Mouse (Mus musculus): Measurements from ENCODE around the gene Fip1l1. TPM values are rescaled to one million over a fixed set of nuclear protein-coding genes. Genes with fewer than 3 reads are reported as not detected.
A peak's percentile ranks its signal among the peaks of the same experiment; 100 is the strongest.

Fip1l1 gene
- polyA plus RNA-seq, 1 experiment from 2014 or later = 85.2 TPM

- Histone ChIP-seq H3K9ac (no peak overlapping the region), H3K27ac (no peak overlapping the region), H3K4me3 (no peak overlapping the region), H3K4me2 (no peak overlapping the region), H3K4me1 (no peaks in the 10 kb centered on the region), H3K36me3 (peaks cover 65% of the 10 kb centered on the region), H3K9me3 (no peaks in the 10 kb centered on the region), H3K27me3 (no peaks in the 10 kb centered on the region)
- 66% methylated on average over 7 of the region's 7 CpGs for whole genome bisulfite sequencing
- ATAC-seq (ENCODE audit: insufficient number of reproducible peaks, low FRiP score, low TSS enrichment, low read depth) = 0 out of 2 replicates have a peak, but pooled peaks have one; percentile 10
Observed at GRCm38 (mm10) chr5:74589133-74589532, 53.9 kb downstream of the Fip1l1 start.

- H3K36me3 ChIP-seq = peaks cover 67% of the 10 kb centered on the region
Observed at GRCm38 (mm10) chr5:74591413-74591812, 56.2 kb downstream of the Fip1l1 start.

GRCm38 (mm10) chr5:74593147-74593546 is 57.9 kb downstream of the Fip1l1 start:
- 37% methylated on average over 8 of the region's 8 CpGs for WGBS
- no peaks in the 10 kb centered on the region for H3K9me3 ChIP-seq
- no peak overlapping the region for H3K27ac ChIP-seq
- no peak overlapping the region for H3K9ac ChIP-seq
- no peaks in the 10 kb centered on the region for H3K27me3 ChIP-seq
- no peaks in the 10 kb centered on the region for H3K4me1 ChIP-seq
- no peak for ATAC-seq (ENCODE audit: insufficient number of reproducible peaks, low FRiP score, low TSS enrichment, low read depth)
- H3K4me3 ChIP-seq = no peak overlapping the region
- peaks cover 64% of the 10 kb centered on the region for H3K36me3 ChIP-seq
- no peak overlapping the region for H3K4me2 ChIP-seq

More at GRCm38 (mm10) chr5:74591413-74591812, 56.2 kb downstream of the Fip1l1 start:
- no peak overlapping the region for H3K9ac ChIP-seq
- no peak overlapping the region for H3K27ac ChIP-seq
- no peak overlapping the region for H3K4me2 ChIP-seq
- no peaks in the 10 kb centered on the region for H3K9me3 ChIP-seq
- H3K4me3 ChIP-seq = no peak overlapping the region
- no peaks in the 10 kb centered on the region for H3K4me1 ChIP-seq
- no peak for ATAC-seq (ENCODE audit: insufficient number of reproducible peaks, low FRiP score, low TSS enrichment, low read depth)
- H3K27me3 ChIP-seq = no peaks in the 10 kb centered on the region
- 83% methylated on average over 5 of the region's 5 CpGs for WGBS

GRCm38 (mm10) chr5:74600010-74600409 is 64.8 kb downstream of the Fip1l1 start:
- H3K27me3 ChIP-seq = no peaks in the 10 kb centered on the region
- 0 out of 2 replicates have a peak, but pooled peaks cover 8% of the 10 kb centered on the region for H3K4me1 ChIP-seq
- no peak overlapping the region for H3K27ac ChIP-seq
- WGBS = 71% methylated on average over 5 of the region's 5 CpGs
- no peak overlapping the region for H3K9ac ChIP-seq
- H3K4me2 ChIP-seq = no peak overlapping the region
- no peaks in the 10 kb centered on the region for H3K9me3 ChIP-seq
- no peak overlapping the region for H3K4me3 ChIP-seq
- no peak for ATAC-seq (ENCODE audit: insufficient number of reproducible peaks, low FRiP score, low TSS enrichment, low read depth)
- peaks cover 21% of the 10 kb centered on the region for H3K36me3 ChIP-seq

GRCm38 (mm10) chr5:74601171-74601570 is 65.9 kb downstream of the Fip1l1 start:
- H3K27ac ChIP-seq = no peak overlapping the region
- peaks cover 18% of the 10 kb centered on the region for H3K36me3 ChIP-seq
- no peaks in the 10 kb centered on the region for H3K9me3 ChIP-seq
- H3K9ac ChIP-seq = no peak overlapping the region
- 0 out of 2 replicates have a peak, but pooled peaks cover 8% of the 10 kb centered on the region for H3K4me1 ChIP-seq
- no peak overlapping the region for H3K4me2 ChIP-seq
- 49% methylated on average over 3 of the region's 3 CpGs for WGBS
- H3K27me3 ChIP-seq = no peaks in the 10 kb centered on the region
- ATAC-seq (ENCODE audit: insufficient number of reproducible peaks, low FRiP score, low TSS enrichment, low read depth) = no peak
- H3K4me3 ChIP-seq = no peak overlapping the region

- no peaks in the 10 kb centered on the region for H3K9me3 ChIP-seq
- H3K27ac ChIP-seq = no peak overlapping the region
- H3K4me2 ChIP-seq = no peak overlapping the region
- 0 out of 2 replicates have a peak, but pooled peaks cover 8% of the 10 kb centered on the region for H3K4me1 ChIP-seq
- H3K27me3 ChIP-seq = no peaks in the 10 kb centered on the region
- no peak overlapping the region for H3K4me3 ChIP-seq
- ATAC-seq (ENCODE audit: insufficient number of reproducible peaks, low FRiP score, low TSS enrichment, low read depth) = no peak
- H3K9ac ChIP-seq = no peak overlapping the region
- H3K36me3 ChIP-seq = peaks cover 12% of the 10 kb centered on the region; the same call in 1 of the 2 replicates
- 48% methylated on average over 6 of the region's 6 CpGs for WGBS
Observed at GRCm38 (mm10) chr5:74601965-74602364, 66.7 kb downstream of the Fip1l1 start.

- Histone ChIP-seq H3K4me1 (0 out of 2 replicates have a peak, but pooled peaks cover 8% of the 10 kb centered on the region), H3K27ac (no peak overlapping the region), H3K27me3 (no peaks in the 10 kb centered on the region), H3K9me3 (no peaks in the 10 kb centered on the region), H3K9ac (no peak overlapping the region), H3K36me3 (peaks cover 9% of the 10 kb centered on the region; the same call in 1 of the 2 replicates), H3K4me2 (no peak overlapping the region), H3K4me3 (no peak overlapping the region)
- 45% methylated on average over 10 of the region's 10 CpGs for WGBS
- no peak for ATAC-seq (ENCODE audit: insufficient number of reproducible peaks, low FRiP score, low TSS enrichment, low read depth)
Observed at GRCm38 (mm10) chr5:74602371-74602770, 67.1 kb downstream of the Fip1l1 start.

GRCm38 (mm10) chr5:74603306-74603705 is 68.1 kb downstream of the Fip1l1 start:
- ATAC-seq (ENCODE audit: insufficient number of reproducible peaks, low FRiP score, low TSS enrichment, low read depth) = no peak
- Histone ChIP-seq H3K27me3 (no peaks in the 10 kb centered on the region), H3K4me1 (0 out of 2 replicates have a peak, but pooled peaks cover 8% of the 10 kb centered on the region), H3K9ac (no peak overlapping the region), H3K4me2 (no peak overlapping the region), H3K9me3 (no peaks in the 10 kb centered on the region), H3K27ac (no peak overlapping the region), H3K4me3 (no peak overlapping the region), H3K36me3 (peaks cover 7% of the 10 kb centered on the region; the same call in 1 of the 2 replicates)
- WGBS = 73% methylated on average over 4 of the region's 4 CpGs

- ATAC-seq (ENCODE audit: insufficient number of reproducible peaks, low FRiP score, low TSS enrichment, low read depth) = no peak
Observed at GRCm38 (mm10) chr5:74606213-74606612, 71.0 kb downstream of the Fip1l1 start.

GRCm38 (mm10) chr5:74610511-74610910 is 75.3 kb downstream of the Fip1l1 start:
- ATAC-seq (ENCODE audit: insufficient number of reproducible peaks, low FRiP score, low TSS enrichment, low read depth) = no peak
- H3K36me3 ChIP-seq = no peaks in the 10 kb centered on the region
- no peak overlapping the region for H3K27ac ChIP-seq
- H3K4me3 ChIP-seq = no peak overlapping the region
- 86% methylated on average over 10 of the region's 10 CpGs for WGBS
- no peak overlapping the region for H3K4me2 ChIP-seq
- H3K27me3 ChIP-seq = no peaks in the 10 kb centered on the region
- no peak overlapping the region for H3K9ac ChIP-seq
- no peaks in the 10 kb centered on the region for H3K9me3 ChIP-seq
- peaks cover 9% of the 10 kb centered on the region for H3K4me1 ChIP-seq

More at GRCm38 (mm10) chr5:74606213-74606612, 71.0 kb downstream of the Fip1l1 start:
- Histone ChIP-seq H3K4me2 (no peak overlapping the region), H3K27ac (no peak overlapping the region), H3K4me1 (0 out of 2 replicates have a peak, but pooled peaks cover 8% of the 10 kb centered on the region), H3K9ac (no peak overlapping the region), H3K27me3 (no peaks in the 10 kb centered on the region), H3K4me3 (no peak overlapping the region), H3K36me3 (no peaks in the 10 kb centered on the region), H3K9me3 (no peaks in the 10 kb centered on the region)
- 85% methylated on average over 8 of the region's 8 CpGs for WGBS

GRCm38 (mm10) chr5:74612713-74613112 is 77.5 kb downstream of the Fip1l1 start:
- no peak overlapping the region for H3K27ac ChIP-seq
- peaks cover 16% of the 10 kb centered on the region for H3K4me1 ChIP-seq
- H3K36me3 ChIP-seq = no peaks in the 10 kb centered on the region
- H3K9ac ChIP-seq = no peak overlapping the region
- H3K4me2 ChIP-seq = no peak overlapping the region
- 77% methylated on average over 5 of the region's 5 CpGs for WGBS
- ATAC-seq (ENCODE audit: insufficient number of reproducible peaks, low FRiP score, low TSS enrichment, low read depth) = no peak
- no peak overlapping the region for H3K4me3 ChIP-seq
- H3K27me3 ChIP-seq = no peaks in the 10 kb centered on the region
- H3K9me3 ChIP-seq = no peaks in the 10 kb centered on the region

GRCm38 (mm10) chr5:74613491-74614151 is 78.4 kb downstream of the Fip1l1 start:
- Histone ChIP-seq H3K27ac (no peak overlapping the region), H3K4me3 (no peak overlapping the region), H3K36me3 (no peaks in the 10 kb centered on the region), H3K27me3 (no peaks in the 10 kb centered on the region), H3K4me2 (peak overlapping the region; percentile 8; the same call in 1 of the 2 replicates), H3K9ac (no peak overlapping the region), H3K4me1 (peaks cover 21% of the 10 kb centered on the region), H3K9me3 (no peaks in the 10 kb centered on the region)
- no peak for ATAC-seq (ENCODE audit: insufficient number of reproducible peaks, low FRiP score, low TSS enrichment, low read depth)
- 36% methylated on average over 18 of the region's 18 CpGs for WGBS

Data from limb, embryonic 15.5 days (tissue).